Mouse (Mus musculus) lung, adult 2 months (tissue): ENCODE data around the gene Inca1.

Source experiments
- CTCF ChIP-seq: fragments of 200-500 bp; IDR thresholded peaks from 2 replicates; pipeline ENCODE4 v1.5.1; 2011; ENCODE audit warnings: mild to moderate bottlenecking, low read length, control low read depth; ENCODE audit not compliant: insufficient read depth
- POLR2A ChIP-seq: fragments of 200-500 bp; IDR thresholded peaks from 2 replicates; pipeline ENCODE4 v1.6.1; 2011; ENCODE audit warnings: low read depth, mild to moderate bottlenecking, control low read depth, low read length, borderline replicate concordance; ENCODE audit errors: extremely low read depth

- TF ChIP-seq POLR2A (no peak), CTCF (no peak)
These were observed 42.9 kb upstream of the Inca1 start for GRCm38 (mm10) chr11:70742581-70743459.
